Mouse (Mus musculus): Measurements from ENCODE around the gene Aoc3. TPM values are rescaled to one million over a fixed set of nuclear protein-coding genes. Genes with fewer than 3 reads are reported as not detected.
"Not testable (repeated sequence)": the region's sequence is repeated elsewhere in the genome, so short reads cannot be mapped to it uniquely, and the experiment has no call there.

Aoc3 gene
- total RNA-seq, 2 experiments from 2014 or later: 1.4 to 1.8 TPM

GRCm38 (mm10) chr11:101364531-101364931 lies 34.1 kb downstream of the Aoc3 start:
- no peak for DNase-seq
- intact Hi-C loops (cut with DNase I): no loop called here

GRCm38 (mm10) chr11:101367326-101367935 lies 37.0 kb downstream of the Aoc3 start, which contains the start of gene G6pc:
TSS of gene G6pc (plus strand) at chr11:101367561.
- intact Hi-C loops (cut with DNase I): no loop called here
- DNase-seq: no peak

GRCm38 (mm10) chr11:101370141-101370540 lies 39.7 kb downstream of the Aoc3 start:
- DNase-seq: no peak
- intact Hi-C loops (cut with DNase I): no loop called here

GRCm38 (mm10) chr11:101374421-101374938 lies 44.1 kb downstream of the Aoc3 start:
- intact Hi-C loops (cut with DNase I): no loop called here
- no peak for DNase-seq

- not testable (repeated sequence) for DNase-seq
Observed at GRCm38 (mm10) chr11:101378196-101378595, 47.8 kb downstream of the Aoc3 start.

GRCm38 (mm10) chr11:101378926-101379325 lies 48.5 kb downstream of the Aoc3 start:
- intact Hi-C loops (cut with DNase I): no loop called here
- DNase-seq: no peak

More at GRCm38 (mm10) chr11:101378196-101378595, 47.8 kb downstream of the Aoc3 start:
- intact Hi-C loops (cut with DNase I): not testable (repeated sequence)

GRCm38 (mm10) chr11:101381817-101382216 lies 51.4 kb downstream of the Aoc3 start:
- intact Hi-C loops (cut with DNase I): no loop called here
- no peak for DNase-seq

Small RNA genes within 50 kb of the gene (microRNA-seq; reads per million reads assigned to microRNA genes)
- not detected for gene Gm25593

Other genes with a start within 250 kb of the Aoc3 start
- 10 to 100 TPM; 28.3 to 32.0 TPM for gene Coasy, start 248.0 kb upstream of the Aoc3 start, total RNA-seq (2021)
- gene Mlx, start 243.3 kb upstream of the Aoc3 start, total RNA-seq (2021): 10 to 100 TPM; 39.0 to 47.3 TPM
- 1 to 10 TPM; 7.7 to 9.1 TPM for gene Psmc3ip, start 235.2 kb upstream of the Aoc3 start, total RNA-seq (2021)
- gene Retreg3, start 210.7 kb upstream of the Aoc3 start, total RNA-seq (2021): 10 to 100 TPM; 48.9 to 49.2 TPM
- gene Tubg1, start 210.7 kb upstream of the Aoc3 start, total RNA-seq (2021): 10 to 100 TPM; 42.9 TPM
- gene Tubg2, start 174.7 kb upstream of the Aoc3 start, total RNA-seq (2021): 10 to 100 TPM; 38.6 to 41.6 TPM
- 1 to 10 TPM; 4.8 to 7.4 TPM for gene Cntnap1, start 160.1 kb upstream of the Aoc3 start, total RNA-seq (2021)
- gene Plekhh3, start 159.3 kb upstream of the Aoc3 start, total RNA-seq (2021): 1 to 10 TPM; 5.6 to 6.1 TPM
- not detected for gene Ccr10, start 155.2 kb upstream of the Aoc3 start, total RNA-seq (2021)
- 10 to 100 TPM; 34.3 to 36.6 TPM for gene Ezh1, start 104.1 kb upstream of the Aoc3 start, total RNA-seq (2021)
- gene Ramp2, start 84.6 kb upstream of the Aoc3 start, total RNA-seq (2021): 10 to 100 TPM; 56.2 to 64.0 TPM
- 10 to 100 TPM; 76.2 to 77.1 TPM for gene Vps25, start 76.9 kb upstream of the Aoc3 start, total RNA-seq (2021)
- gene Wnk4, start 70.0 kb upstream of the Aoc3 start, total RNA-seq (2021): 1 to 10 TPM; 5.4 to 6.2 TPM
- gene Cntd1, start 51.6 kb upstream of the Aoc3 start, total RNA-seq (2021): under 1 TPM; 0.30 to 0.68 TPM
- 10 to 100 TPM; 80.2 to 87.2 TPM for gene Coa3, start 51.5 kb upstream of the Aoc3 start, total RNA-seq (2021)
- 100 to 1,000 TPM; 141 to 144 TPM for gene Becn1, start 28.3 kb upstream of the Aoc3 start, total RNA-seq (2021)
- gene Psme3, start 14.4 kb upstream of the Aoc3 start, total RNA-seq (2021): 100 to 1,000 TPM in 1 of 2 experiments, 10 to 100 TPM in 1; 95.9 to 109 TPM
- gene Aoc2, start 5.5 kb upstream of the Aoc3 start, total RNA-seq (2021): 1 to 10 TPM; 6.2 to 6.6 TPM
- not detected for gene G6pc, start 37.0 kb downstream of the Aoc3 start, total RNA-seq (2021)
- 10 to 100 TPM; 50.3 to 52.5 TPM for gene Aarsd1, start 87.0 kb downstream of the Aoc3 start, total RNA-seq (2021)
- 1 to 10 TPM; 4.5 to 6.5 TPM for gene Gm27029, start 94.2 kb downstream of the Aoc3 start, total RNA-seq (2021)
- 10 to 100 TPM; 22.9 to 23.5 TPM for gene Rundc1, start 94.5 kb downstream of the Aoc3 start, total RNA-seq (2021)
- gene Ptges3l, start 94.7 kb downstream of the Aoc3 start, total RNA-seq (2021): 1 to 10 TPM; 1.2 to 2.4 TPM
- 10 to 100 TPM; 68.9 to 71.3 TPM for gene Rpl27, start 111.7 kb downstream of the Aoc3 start, total RNA-seq (2021)
- gene Ifi35, start 117.8 kb downstream of the Aoc3 start, total RNA-seq (2021): 1 to 10 TPM in 1 of 2 experiments, under 1 TPM in 1; 0.84 to 1.4 TPM
- 10 to 100 TPM; 70.3 to 72.3 TPM for gene Rnd2, start 134.4 kb downstream of the Aoc3 start, total RNA-seq (2021)
- 100 to 1,000 TPM; 107 to 112 TPM for gene Vat1, start 135.6 kb downstream of the Aoc3 start, total RNA-seq (2021)
- 1 to 10 TPM; 2.8 to 3.3 TPM for gene Brca1, start 221.3 kb downstream of the Aoc3 start, total RNA-seq (2021)
- gene Nbr1, start 221.5 kb downstream of the Aoc3 start, total RNA-seq (2021): 100 to 1,000 TPM; 109 to 157 TPM